Mouse (Mus musculus) megakaryocyte progenitor cell, adult 5-6 weeks (primary cell): ENCODE measurements around the gene P2ry10. TPM values are rescaled to one million over a fixed set of nuclear protein-coding genes. Genes with fewer than 3 reads are reported as not detected.
A peak's percentile ranks its signal among the peaks of the same experiment; 100 is the strongest.
"Not testable (repeated sequence)": the region's sequence is repeated elsewhere in the genome, so short reads cannot be mapped to it uniquely, and the experiment has no call there.

Experiments used
- ATAC-seq: replicated peaks from 2 replicates; pipeline ENCODE4 v1.8.0; 2016; ENCODE audit warnings: mild to moderate bottlenecking, moderate TSS enrichment, inconsistent platforms; ENCODE audit not compliant: poor library complexity
- total RNA-seq, 2 experiments: library from RNA; stranded (forward) in 1 of 2; stranded (reverse) in 1 of 2; fragments of 157-497, 149-512 nt in 1 of 2; fragments of 200-1000 nt in 1 of 2; gene quantifications; 2 replicates each; pipeline versions ENCODE4 v1.2.3 to v1.2.4; 2015 to 2017

The P2ry10 gene
- 1.5 and 1.7 TPM in 2 replicates for total RNA-seq (2015)
- 0.62 and 1.3 TPM in 2 replicates for total RNA-seq (2017)

DNA sequence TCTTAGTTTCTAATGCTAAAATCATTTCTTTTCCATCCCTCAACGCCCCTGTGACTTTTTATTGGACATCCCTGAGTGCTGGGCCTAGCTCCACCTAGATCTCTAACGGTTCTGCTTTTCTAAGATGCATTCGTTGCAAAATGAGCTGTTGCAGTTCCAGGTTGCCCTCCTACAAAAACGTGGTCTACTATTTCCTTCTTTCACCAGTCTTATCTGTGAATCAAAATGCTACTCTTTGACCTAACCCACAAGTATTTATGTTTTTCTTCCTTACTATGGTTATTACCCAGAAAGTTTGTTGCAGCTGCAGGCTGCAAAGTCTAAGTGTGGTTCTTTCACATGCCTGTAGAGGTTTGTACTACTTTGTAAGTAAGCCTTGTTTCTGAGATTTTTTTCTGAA is at the start of gene P2ry10:
Gene P2ry10, plus strand, starts transcription at position 316 of the 400 bp plus-strand sequence.
- ATAC-seq = peak; percentile 76

DNA sequence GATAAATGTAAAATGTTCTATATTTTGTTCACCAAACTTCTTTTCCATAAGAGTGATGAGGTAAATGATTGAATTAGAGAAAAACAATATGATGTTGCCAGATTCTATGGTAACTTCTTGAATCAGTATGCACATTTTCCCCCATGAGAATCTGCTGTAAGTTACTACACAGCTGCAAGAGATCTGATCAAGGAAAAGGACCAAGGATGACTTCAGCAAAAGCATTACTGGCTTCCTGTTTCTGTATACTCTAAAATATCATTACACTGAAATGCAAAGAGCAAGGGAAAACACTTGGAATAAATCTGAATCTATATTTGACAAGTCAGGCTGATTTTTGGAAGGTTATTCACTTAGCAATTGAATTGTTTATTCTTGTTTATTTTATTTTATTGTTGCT is 49.1 kb upstream of the P2ry10 start:
- 0 out of 2 replicates have a peak, but pooled peaks have one; percentile 14 for ATAC-seq

DNA sequence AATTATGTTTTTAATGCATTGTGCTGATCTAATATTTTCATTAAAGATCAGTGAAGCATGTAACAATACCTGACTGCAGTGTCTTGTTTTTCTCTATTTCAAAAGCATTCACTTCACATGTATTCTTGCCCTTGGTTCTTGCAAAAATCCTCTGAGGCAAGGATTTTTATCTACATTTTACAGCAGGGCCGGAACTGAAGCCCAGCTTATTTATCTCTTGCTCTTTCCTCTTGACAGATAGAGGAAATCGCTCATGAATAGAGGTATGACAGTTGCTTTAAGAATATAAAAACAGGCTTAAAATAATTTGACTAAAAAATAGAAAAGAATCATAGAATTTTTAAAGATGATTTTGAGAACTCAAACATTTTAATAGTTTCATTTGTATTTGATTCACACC is 48.7 kb upstream of the P2ry10 start:
- ATAC-seq = peak; percentile 65

DNA sequence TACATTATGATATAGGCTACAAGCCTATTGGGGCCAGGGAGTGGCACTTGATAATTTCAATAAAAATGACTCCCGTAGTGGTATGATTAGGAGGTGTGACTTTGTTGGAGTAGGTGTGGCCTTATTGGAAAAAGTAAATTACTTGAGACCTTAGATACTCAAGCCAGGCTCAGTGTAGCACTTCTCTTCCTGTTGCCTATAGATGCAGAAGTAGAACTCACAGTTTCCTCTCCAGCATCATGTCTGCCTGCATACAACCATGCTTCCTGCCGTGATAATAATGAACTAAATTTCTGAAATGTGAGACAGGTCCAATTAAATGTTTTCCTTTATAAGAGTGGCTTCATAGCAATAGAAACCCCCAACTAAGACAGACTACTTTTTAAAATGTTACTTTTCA is 45.9 kb upstream of the P2ry10 start:
- no peak for ATAC-seq

- not testable (repeated sequence) for ATAC-seq
Observed at GRCm38 (mm10) chrX:107083407-107083806, 4.9 kb upstream of the P2ry10 start.

DNA sequence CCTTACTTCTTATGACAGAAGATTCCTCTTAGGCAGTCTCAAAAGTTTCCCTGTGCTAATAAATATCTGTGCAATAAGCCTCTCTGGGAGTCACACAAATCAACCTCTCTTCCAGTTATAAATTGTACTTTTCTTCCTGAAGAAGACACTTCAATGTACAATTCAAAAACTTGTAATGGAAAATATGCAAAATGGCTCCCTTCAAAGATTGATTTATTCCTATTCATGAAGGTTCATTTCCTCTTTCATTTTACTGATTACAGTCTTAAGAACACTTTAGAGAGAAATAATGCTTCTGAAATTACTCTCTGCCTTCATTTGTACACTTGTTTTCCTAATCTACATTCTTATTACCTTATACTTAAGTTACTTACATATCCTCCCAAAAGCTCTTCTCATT is 4.0 kb upstream of the P2ry10 start:
- no peak for ATAC-seq

DNA sequence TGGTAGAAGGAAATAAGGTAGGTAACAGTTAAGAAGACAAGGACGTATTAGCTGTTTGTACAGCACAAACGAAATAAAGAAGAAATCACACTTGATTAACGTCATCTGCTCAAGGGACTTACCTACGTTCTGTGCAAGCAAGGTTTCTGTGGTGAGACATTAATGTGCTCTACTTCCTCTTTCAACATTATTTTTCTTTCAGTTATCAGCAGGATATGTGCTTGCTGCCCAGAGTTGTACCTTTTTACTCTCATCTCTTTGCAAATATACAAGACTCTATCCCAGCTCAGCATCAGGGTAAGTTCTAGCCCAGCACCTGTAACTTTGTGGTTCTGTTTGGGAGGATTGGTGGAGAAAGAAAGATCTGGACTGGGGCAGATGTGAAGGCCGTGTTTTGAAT is 839 bp downstream of the P2ry10 start:
- ATAC-seq = peak; percentile 80

DNA sequence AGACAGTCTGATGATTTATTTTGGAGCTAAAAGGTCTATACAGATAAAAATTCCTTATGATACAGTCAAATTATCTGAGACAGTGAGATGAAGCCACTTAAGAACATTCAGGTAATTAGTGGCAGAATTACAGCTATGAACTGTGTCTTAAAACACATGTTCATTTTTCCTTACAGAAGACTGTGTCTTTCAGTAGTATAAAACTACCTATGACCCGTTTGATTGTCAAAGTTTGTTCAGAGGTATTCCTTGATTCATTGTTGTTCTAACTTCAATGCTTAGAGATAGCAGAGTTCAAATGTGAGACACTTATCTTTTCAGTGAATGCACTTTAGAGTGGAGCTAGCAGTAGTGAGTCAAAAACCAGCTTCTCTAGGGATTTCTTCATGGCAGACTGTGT is 1.6 kb downstream of the P2ry10 start:
- no peak for ATAC-seq

GRCm38 (mm10) chrX:107095633-107096032 is 7.3 kb downstream of the P2ry10 start:
- no peak for ATAC-seq

- ATAC-seq = 0 out of 2 replicates have a peak, but pooled peaks have one; percentile 23
Observed at GRCm38 (mm10) chrX:107116333-107116732, 28.0 kb downstream of the P2ry10 start.

- no peak for ATAC-seq
Observed at GRCm38 (mm10) chrX:107116987-107117386, 28.7 kb downstream of the P2ry10 start.

- peak; percentile 85 for ATAC-seq
Observed at GRCm38 (mm10) chrX:107143184-107143583, 54.9 kb downstream of the P2ry10 start.

DNA sequence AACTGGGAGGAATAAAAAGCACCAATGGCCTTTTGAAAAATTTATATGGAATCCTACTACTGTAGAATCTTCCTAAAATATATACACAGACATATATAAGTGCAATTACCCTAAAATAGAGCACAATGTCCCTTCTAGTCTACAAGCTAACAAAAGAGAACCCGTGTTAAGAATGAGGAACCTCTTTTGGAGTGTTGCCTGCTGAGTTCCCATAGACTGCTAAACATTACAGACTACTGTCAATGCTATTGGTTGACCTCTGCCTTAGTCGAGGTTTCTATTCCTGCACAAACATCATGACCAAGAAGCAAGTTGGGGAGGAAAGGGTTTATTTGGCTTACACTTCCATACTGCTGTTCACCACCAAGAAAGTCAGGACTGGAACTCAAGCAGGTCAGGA is 55.6 kb downstream of the P2ry10 start:
- ATAC-seq = peak; percentile 72

DNA sequence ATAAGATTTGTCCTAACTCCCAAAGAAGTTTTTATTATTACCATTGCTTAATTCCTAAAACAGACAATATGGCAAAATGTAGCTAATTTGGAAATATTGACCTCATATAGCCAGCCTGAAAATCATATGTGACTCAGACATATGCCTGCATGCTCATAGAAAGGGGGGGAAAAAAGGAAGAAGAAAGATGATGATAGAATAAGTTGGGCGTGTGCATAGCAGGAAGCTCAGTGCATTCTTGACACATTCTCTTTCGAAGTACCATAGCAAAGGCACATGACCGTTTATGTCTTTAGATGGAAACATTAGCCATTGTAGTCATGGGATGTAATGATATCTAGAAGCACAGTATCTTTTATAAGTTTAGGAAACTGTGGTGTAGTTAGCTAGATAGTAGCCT is 60.4 kb downstream of the P2ry10 start, which contains the start of gene P2ry10b:
Gene P2ry10b, plus strand, starts transcription at position 247 of the 400 bp plus-strand sequence.
- ATAC-seq = 0 out of 2 replicates have a peak, but pooled peaks have one; percentile 23

DNA sequence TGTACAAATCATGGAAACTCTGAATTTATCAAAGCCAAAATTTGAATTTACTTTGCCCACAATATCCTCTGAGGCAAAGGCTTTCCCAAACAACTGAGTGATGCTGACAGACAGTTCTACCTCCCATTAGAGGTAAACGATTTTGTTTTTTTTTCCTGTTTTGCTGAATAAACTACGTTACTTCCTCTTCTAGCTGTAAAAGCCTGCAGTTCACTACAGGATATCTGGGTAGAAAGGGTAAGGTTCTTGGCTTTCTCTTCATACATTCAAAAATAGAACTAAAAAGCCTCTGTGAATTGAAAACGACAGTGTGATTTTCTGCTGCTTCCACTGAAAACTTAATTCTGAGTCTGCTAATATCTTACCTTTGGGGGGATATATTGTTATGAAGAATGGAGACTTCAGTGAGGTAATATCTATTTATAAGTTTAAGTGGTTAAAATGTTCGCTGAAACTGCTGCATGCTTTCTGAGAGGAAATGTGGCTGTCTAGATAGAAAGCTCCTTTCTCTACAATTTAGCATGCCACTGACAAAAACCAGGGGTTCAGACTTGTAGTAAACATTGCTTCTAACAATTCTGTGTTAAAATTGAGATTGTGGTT is 61.2 kb downstream of the P2ry10 start:
- no peak; the same call in 1 of the 2 replicates for ATAC-seq

GRCm38 (mm10) chrX:107150027-107150426 is 61.7 kb downstream of the P2ry10 start:
- ATAC-seq = no peak

DNA sequence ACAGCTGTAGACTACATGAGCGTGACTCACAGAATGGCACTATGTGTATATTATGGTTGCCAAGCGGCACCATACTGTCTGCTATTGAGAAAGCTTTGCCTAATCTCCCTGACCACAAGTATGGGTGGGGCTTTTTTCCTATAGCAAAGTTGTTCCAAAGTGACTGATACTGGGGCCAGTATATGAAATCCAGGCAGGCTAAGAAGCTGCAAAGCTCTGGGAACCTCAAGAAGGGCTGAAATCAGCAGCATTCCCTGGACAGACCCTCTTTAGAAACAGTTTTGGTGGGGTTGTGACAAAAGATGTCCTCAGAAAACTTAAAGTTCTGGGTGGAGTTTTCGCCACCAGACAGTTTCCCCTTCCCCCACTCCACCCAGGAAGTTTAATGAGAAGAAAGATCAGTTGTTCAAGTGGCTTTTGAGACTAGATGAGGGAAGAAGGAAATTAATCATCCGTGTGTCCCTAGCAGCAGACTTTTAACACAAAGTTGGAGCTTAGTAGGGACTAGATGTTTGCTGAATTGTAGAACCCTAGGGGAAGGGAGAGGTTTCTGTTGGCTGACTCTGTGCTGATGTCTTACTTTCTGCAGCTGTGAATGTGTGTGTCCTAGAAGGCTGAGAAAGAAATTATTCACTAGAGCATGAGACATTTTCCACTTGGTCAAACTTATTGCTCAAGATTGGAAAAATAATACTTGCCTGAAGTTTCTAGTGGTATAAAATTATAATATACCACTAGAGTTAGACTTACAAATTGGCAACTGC is 62.6 kb downstream of the P2ry10 start:
- peak; percentile 96 for ATAC-seq

Other genes starting within 250 kb of the P2ry10 start
- gene Rtl3, start 247.8 kb upstream of the P2ry10 start, total RNA-seq (2015) = not detected in 2 replicates
- gene Rtl3, start 247.8 kb upstream of the P2ry10 start, total RNA-seq (2017) = not detected in 2 replicates
- 0.17 and 0.54 TPM in 2 replicates for gene Lpar4, start 167.9 kb upstream of the P2ry10 start, total RNA-seq (2015)
- gene Lpar4, start 167.9 kb upstream of the P2ry10 start, total RNA-seq (2017) = 0.44 TPM in 1 of 2 replicates, not detected in the other
- 0.29 and 0.44 TPM in 2 replicates for gene P2ry10b, start 60.4 kb downstream of the P2ry10 start, total RNA-seq (2015)
- 0.08 and 0.20 TPM in 2 replicates for gene P2ry10b, start 60.4 kb downstream of the P2ry10 start, total RNA-seq (2017)
- 0.17 and 0.29 TPM in 2 replicates for gene Gpr174, start 167.4 kb downstream of the P2ry10 start, total RNA-seq (2015)
- 0.21 and 0.68 TPM in 2 replicates for gene Gpr174, start 167.4 kb downstream of the P2ry10 start, total RNA-seq (2017)